Mouse (Mus musculus) T-cell, adult 2 months (primary cell): Measurements from ENCODE around the gene Olfr521.
"Not testable (repeated sequence)": the region's sequence is repeated elsewhere in the genome, so short reads cannot be mapped to it uniquely, and the experiment has no call there.

Experiments
- DNase-seq: peaks from one replicate; pipeline ENCODE4 v3.0.0; 2022; ENCODE audit warnings: low spot score

Gene Olfr521

DNA sequence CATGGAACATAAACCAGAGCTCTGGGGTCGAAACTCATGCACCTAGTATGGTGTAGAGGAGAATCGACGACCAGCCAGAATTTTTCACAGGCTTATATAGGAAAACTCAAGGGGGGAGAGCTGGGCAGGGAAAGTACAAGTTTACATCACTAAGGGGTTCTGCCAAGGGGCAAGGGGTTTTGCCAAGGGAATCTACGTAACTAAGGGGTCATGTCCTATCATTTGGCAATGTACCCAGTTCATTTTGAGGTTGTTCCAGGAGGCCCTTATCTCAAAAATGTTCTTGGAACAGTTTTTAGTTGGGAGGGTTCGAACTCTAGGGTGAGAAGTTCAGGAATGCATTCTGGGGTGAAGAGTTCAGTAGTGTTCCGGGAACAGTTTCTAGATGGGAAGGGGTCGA lies 43.7 kb downstream of the Olfr521 start:
- DNase-seq, result not testable (repeated sequence)

- DNase-seq, result no peak
Observed at GRCm38 (mm10) chr7:99810814-99811213, 47.5 kb downstream of the Olfr521 start.

DNA sequence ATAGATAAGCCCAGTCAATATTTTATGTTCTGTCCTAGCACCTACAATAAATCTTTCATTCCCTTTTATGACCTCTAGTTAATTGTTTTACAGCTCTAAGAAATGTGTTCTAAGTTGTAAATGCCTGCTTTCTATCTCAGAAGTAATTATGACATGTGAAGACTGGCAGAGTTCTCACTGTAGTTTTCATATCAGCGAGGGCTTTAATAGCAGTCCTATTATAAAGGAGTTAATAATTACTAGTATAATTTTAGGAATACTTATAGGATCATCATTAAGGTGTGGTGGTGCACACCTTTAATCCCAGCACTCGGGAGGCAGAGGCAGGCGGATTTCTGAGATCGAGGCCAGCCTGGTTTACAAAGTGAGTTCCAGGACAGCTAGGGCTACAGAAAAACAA lies 48.4 kb downstream of the Olfr521 start:
- DNase-seq, result no peak

- peak; percentile 63 for DNase-seq
Observed at GRCm38 (mm10) chr7:99813394-99813793, 50.1 kb downstream of the Olfr521 start.

- DNase-seq, result peak; percentile 54
Observed at GRCm38 (mm10) chr7:99818181-99818725, 54.9 kb downstream of the Olfr521 start.
